Mouse (Mus musculus): ENCODE data around the gene Sult6b2. TPM values are rescaled to one million over a fixed set of nuclear protein-coding genes. Genes with fewer than 3 reads are reported as not detected.

The Sult6b2 gene
- polyA plus RNA-seq, 1 experiment from 2014 or later = not detected

GRCm38 (mm10) chr6:142792241-142792968 is 11.9 kb downstream of the Sult6b2 start:
- Histone ChIP-seq H3K27me3 (no peaks in the 10 kb centered on the region), H3K9me3 (no peaks in the 10 kb centered on the region), H3K27ac (no peak overlapping the region), H3K9ac (no peak overlapping the region), H3K36me3 (no peaks in the 10 kb centered on the region), H3K4me3 (no peak overlapping the region), H3K4me1 (0 out of 2 replicates have a peak, but pooled peaks cover 5% of the 10 kb centered on the region), H3K4me2 (replicated peaks) (no peak overlapping the region)
- 36% methylated on average over 13 of the region's 13 CpGs for WGBS
- ATAC-seq (ENCODE audit: insufficient number of reproducible peaks, insufficient read depth, low FRiP score, low TSS enrichment) = no peak

GRCm38 (mm10) chr6:142789736-142790135 is 14.6 kb downstream of the Sult6b2 start:
- H3K9me3 ChIP-seq = no peaks in the 10 kb centered on the region
- H3K4me1 ChIP-seq = 0 out of 2 replicates have a peak, but pooled peaks cover 5% of the 10 kb centered on the region
- H3K4me3 ChIP-seq = no peak overlapping the region
- no peaks in the 10 kb centered on the region for H3K36me3 ChIP-seq
- H3K9ac ChIP-seq = no peak overlapping the region
- no peak overlapping the region for H3K27ac ChIP-seq
- no peaks in the 10 kb centered on the region for H3K27me3 ChIP-seq
- 91% methylated on average over 10 of the region's 10 CpGs for WGBS
- no peak overlapping the region for H3K4me2 ChIP-seq (replicated peaks)
- no peak for ATAC-seq (ENCODE audit: insufficient number of reproducible peaks, insufficient read depth, low FRiP score, low TSS enrichment)

GRCm38 (mm10) chr6:142788042-142788987 is 16.0 kb downstream of the Sult6b2 start:
- ATAC-seq (ENCODE audit: insufficient number of reproducible peaks, insufficient read depth, low FRiP score, low TSS enrichment) = no peak
- H3K9me3 ChIP-seq = no peaks in the 10 kb centered on the region
- 0 out of 2 replicates have a peak, but pooled peaks cover 5% of the 10 kb centered on the region for H3K4me1 ChIP-seq
- H3K4me3 ChIP-seq = no peak overlapping the region
- H3K27ac ChIP-seq = no peak overlapping the region
- no peaks in the 10 kb centered on the region for H3K36me3 ChIP-seq
- H3K4me2 ChIP-seq (replicated peaks) = no peak overlapping the region
- WGBS = 54% methylated on average over 18 of the region's 18 CpGs
- no peak overlapping the region for H3K9ac ChIP-seq
- no peaks in the 10 kb centered on the region for H3K27me3 ChIP-seq

GRCm38 (mm10) chr6:142786106-142786505 is 18.2 kb downstream of the Sult6b2 start:
- H3K4me2 ChIP-seq (replicated peaks) = no peak overlapping the region
- H3K36me3 ChIP-seq = no peaks in the 10 kb centered on the region
- H3K4me1 ChIP-seq = no peaks in the 10 kb centered on the region
- ATAC-seq (ENCODE audit: insufficient number of reproducible peaks, insufficient read depth, low FRiP score, low TSS enrichment) = no peak
- H3K27me3 ChIP-seq = no peaks in the 10 kb centered on the region
- H3K4me3 ChIP-seq = no peak overlapping the region
- WGBS = 84% methylated on average over 21 of the region's 21 CpGs
- H3K9ac ChIP-seq = no peak overlapping the region
- H3K27ac ChIP-seq = no peak overlapping the region
- no peaks in the 10 kb centered on the region for H3K9me3 ChIP-seq

- no peaks in the 10 kb centered on the region for H3K36me3 ChIP-seq
- no peak overlapping the region for H3K9ac ChIP-seq
- H3K9me3 ChIP-seq = no peaks in the 10 kb centered on the region
- no peak overlapping the region for H3K4me2 ChIP-seq (replicated peaks)
- no peaks in the 10 kb centered on the region for H3K27me3 ChIP-seq
- no peaks in the 10 kb centered on the region for H3K4me1 ChIP-seq
- no peak for ATAC-seq (ENCODE audit: insufficient number of reproducible peaks, insufficient read depth, low FRiP score, low TSS enrichment)
- no peak overlapping the region for H3K4me3 ChIP-seq
- no peak overlapping the region for H3K27ac ChIP-seq
- 35% methylated on average over 4 of the region's 4 CpGs for WGBS
These were observed 19.0 kb downstream of the Sult6b2 start for GRCm38 (mm10) chr6:142785343-142785742.

GRCm38 (mm10) chr6:142781286-142781685 is 23.0 kb downstream of the Sult6b2 start:
- 76% methylated on average over 7 of the region's 7 CpGs for WGBS
- no peak overlapping the region for H3K4me2 ChIP-seq (replicated peaks)
- H3K4me1 ChIP-seq = no peaks in the 10 kb centered on the region
- H3K4me3 ChIP-seq = no peak overlapping the region
- H3K27me3 ChIP-seq = no peaks in the 10 kb centered on the region
- no peaks in the 10 kb centered on the region for H3K9me3 ChIP-seq
- no peak overlapping the region for H3K27ac ChIP-seq
- no peaks in the 10 kb centered on the region; the same call in 1 of the 2 replicates for H3K36me3 ChIP-seq
- no peak for ATAC-seq (ENCODE audit: insufficient number of reproducible peaks, insufficient read depth, low FRiP score, low TSS enrichment)
- no peak overlapping the region for H3K9ac ChIP-seq

- ATAC-seq (ENCODE audit: insufficient number of reproducible peaks, insufficient read depth, low FRiP score, low TSS enrichment) = no peak
- 72% methylated on average over 4 of the region's 4 CpGs for WGBS
- H3K4me2 ChIP-seq (replicated peaks) = no peak overlapping the region
- H3K27me3 ChIP-seq = no peaks in the 10 kb centered on the region
- H3K4me1 ChIP-seq = no peaks in the 10 kb centered on the region
- H3K9ac ChIP-seq = no peak overlapping the region
- H3K9me3 ChIP-seq = no peaks in the 10 kb centered on the region
- peaks cover 2% of the 10 kb centered on the region; the same call in 1 of the 2 replicates for H3K36me3 ChIP-seq
- H3K27ac ChIP-seq = no peak overlapping the region
- H3K4me3 ChIP-seq = no peak overlapping the region
These were observed 23.7 kb downstream of the Sult6b2 start for GRCm38 (mm10) chr6:142780574-142781033.

- H3K4me2 ChIP-seq (replicated peaks) = no peak overlapping the region
- H3K27ac ChIP-seq = no peak overlapping the region
- no peak for ATAC-seq (ENCODE audit: insufficient number of reproducible peaks, insufficient read depth, low FRiP score, low TSS enrichment)
- 62% methylated on average over 14 of the region's 14 CpGs for WGBS
- H3K4me3 ChIP-seq = no peak overlapping the region
- H3K27me3 ChIP-seq = no peaks in the 10 kb centered on the region
- no peaks in the 10 kb centered on the region for H3K9me3 ChIP-seq
- no peaks in the 10 kb centered on the region for H3K4me1 ChIP-seq
- H3K36me3 ChIP-seq = peaks cover 8% of the 10 kb centered on the region; the same call in 1 of the 2 replicates
- H3K9ac ChIP-seq = no peak overlapping the region
These were observed 24.3 kb downstream of the Sult6b2 start for GRCm38 (mm10) chr6:142779812-142780573.

GRCm38 (mm10) chr6:142779045-142779811 is 25.1 kb downstream of the Sult6b2 start:
- 53% methylated on average over 11 of the region's 11 CpGs for WGBS

GRCm38 (mm10) chr6:142776935-142777334 is 27.4 kb downstream of the Sult6b2 start:
- H3K27ac ChIP-seq = no peak overlapping the region
- H3K27me3 ChIP-seq = no peaks in the 10 kb centered on the region
- 77% methylated on average over 4 of the region's 4 CpGs for WGBS

More at GRCm38 (mm10) chr6:142779045-142779811, 25.1 kb downstream of the Sult6b2 start:
- no peak overlapping the region for H3K9ac ChIP-seq
- H3K27ac ChIP-seq = no peak overlapping the region
- no peak; the same call in 1 of the 2 replicates for ATAC-seq (ENCODE audit: insufficient number of reproducible peaks, insufficient read depth, low FRiP score, low TSS enrichment)
- no peaks in the 10 kb centered on the region for H3K9me3 ChIP-seq
- H3K4me2 ChIP-seq (replicated peaks) = no peak overlapping the region
- no peaks in the 10 kb centered on the region for H3K27me3 ChIP-seq
- no peaks in the 10 kb centered on the region for H3K4me1 ChIP-seq
- H3K4me3 ChIP-seq = no peak overlapping the region
- H3K36me3 ChIP-seq = peaks cover 15% of the 10 kb centered on the region

More at GRCm38 (mm10) chr6:142776935-142777334, 27.4 kb downstream of the Sult6b2 start:
- no peak overlapping the region for H3K4me2 ChIP-seq (replicated peaks)
- no peak for ATAC-seq (ENCODE audit: insufficient number of reproducible peaks, insufficient read depth, low FRiP score, low TSS enrichment)
- H3K9ac ChIP-seq = no peak overlapping the region
- H3K36me3 ChIP-seq = peaks cover 38% of the 10 kb centered on the region
- no peaks in the 10 kb centered on the region for H3K9me3 ChIP-seq
- no peaks in the 10 kb centered on the region for H3K4me1 ChIP-seq
- no peak overlapping the region for H3K4me3 ChIP-seq

Data from embryonic facial prominence, embryonic 12.5 days (tissue).